Mouse (Mus musculus) kidney, adult 11 months (tissue): Measurements from ENCODE around the gene Coro2a.
A peak's percentile ranks its signal among the peaks of the same experiment; 100 is the strongest.
"Not testable (repeated sequence)": the region's sequence is repeated elsewhere in the genome, so short reads cannot be mapped to it uniquely, and the experiment has no call there.

Experiments used
- DNase-seq: peaks from one replicate; pipeline ENCODE4 v3.0.0; 2022

Gene Coro2a

DNA sequence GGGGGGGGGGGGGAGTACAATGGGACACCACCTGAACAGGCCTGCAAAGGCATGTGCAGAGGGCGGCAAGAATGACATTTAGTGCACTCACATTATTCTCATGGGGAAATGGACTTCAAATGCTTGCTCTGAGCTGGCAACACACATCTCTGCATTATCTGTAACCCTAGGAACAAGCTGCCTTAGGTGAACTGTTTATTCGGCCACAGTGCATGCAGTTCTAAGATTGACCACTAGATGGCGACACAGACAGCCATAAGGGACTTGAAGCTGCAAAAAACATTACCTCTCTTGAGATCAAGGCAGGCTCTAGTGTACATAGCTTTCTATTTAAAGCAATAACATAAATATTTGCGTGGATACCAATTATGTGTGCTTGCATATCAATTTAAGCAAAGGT, 9.2 kb upstream of the Coro2a start:
- DNase-seq: peak; percentile 61

DNA sequence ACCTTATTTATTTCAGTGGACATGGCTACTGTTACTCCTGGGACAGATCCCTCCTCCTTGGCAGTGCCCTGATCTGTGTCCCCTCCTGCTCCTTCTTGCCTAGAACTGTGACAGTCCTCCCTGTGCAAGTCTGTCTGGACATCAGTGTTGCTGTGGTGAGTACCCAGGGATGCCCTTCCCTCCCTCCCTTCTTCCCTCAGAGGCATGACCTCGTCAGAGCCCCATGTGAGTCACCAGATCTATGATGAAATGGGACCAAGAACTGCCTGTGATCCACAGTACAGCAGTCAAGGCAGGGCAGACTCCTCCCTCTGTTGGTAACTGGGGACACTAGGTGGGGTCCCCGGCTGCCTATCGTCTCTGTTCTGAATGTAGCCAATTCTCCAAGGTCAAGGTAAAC, 5.6 kb upstream of the Coro2a start:
- no peak for DNase-seq

DNA sequence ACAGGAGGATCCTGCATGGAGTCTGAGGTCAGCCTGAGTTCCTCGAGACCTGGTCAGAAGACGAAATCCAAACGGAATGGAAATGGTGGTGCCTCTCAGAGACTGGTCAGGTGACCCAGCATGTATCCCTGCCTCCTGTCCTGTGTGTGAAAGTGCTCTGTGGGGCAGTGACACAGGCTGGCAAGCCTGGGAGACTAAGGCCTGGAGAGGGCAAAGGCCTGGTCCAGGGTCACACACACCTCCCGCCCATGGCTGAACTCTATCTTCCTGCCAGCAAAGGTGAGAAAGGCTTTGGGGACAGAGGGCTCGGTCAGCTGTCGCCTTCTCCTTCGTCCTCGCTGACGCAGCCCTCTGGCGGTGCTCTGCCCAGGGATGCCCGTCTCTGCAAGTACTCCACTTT, 3.4 kb upstream of the Coro2a start:
- DNase-seq: no peak

DNA sequence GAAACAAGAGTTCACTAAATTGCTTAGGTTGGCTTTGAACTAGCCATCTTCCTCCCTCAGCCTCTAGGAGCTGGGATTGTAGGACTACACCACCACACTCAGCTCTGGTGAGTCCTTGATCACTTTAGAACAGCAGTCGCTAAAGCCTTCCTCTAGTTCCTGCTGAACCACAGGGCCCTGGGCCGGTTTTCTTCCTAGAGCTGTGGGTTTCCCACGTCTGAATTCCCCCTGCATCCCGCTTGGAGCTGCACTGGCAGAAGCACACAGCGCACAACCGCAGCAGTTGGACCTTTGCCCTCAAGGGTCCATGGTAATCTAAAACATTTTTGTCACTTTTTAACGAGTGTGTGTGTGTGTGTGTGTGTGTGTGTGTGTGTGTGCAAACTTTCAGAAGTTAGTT, 702 bp upstream of the Coro2a start:
- DNase-seq: no peak

DNA sequence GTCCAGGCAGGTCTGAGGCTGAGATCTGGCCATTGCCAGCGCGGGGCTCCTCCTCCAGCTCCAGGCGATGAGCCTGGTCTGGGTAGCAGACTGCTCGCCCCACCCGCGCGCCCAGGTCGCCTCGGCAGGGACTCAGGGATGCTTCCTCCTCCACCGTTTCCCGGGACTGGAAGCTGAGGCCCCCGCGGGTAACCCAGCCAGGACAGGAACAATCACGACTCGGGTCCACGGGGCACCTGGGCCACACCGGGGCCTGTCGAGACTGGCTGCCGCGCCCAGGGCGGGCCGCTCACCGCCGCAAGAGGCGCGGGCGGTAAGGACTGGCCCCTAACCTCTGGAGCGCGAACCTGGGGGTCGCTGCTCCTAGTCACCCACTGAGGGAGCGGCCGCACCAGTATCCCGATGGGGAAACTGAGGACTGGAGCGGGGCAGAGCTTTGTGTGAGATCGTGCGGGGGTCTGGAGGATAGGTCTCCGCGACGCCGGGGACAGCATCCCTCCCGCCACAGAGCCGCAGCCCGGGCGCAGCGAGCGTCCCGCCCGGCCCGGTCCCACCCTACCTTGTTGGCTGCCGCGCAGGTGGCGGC, 651 bp downstream of the Coro2a start:
- DNase-seq: no peak

GRCm38 (mm10) chr4:46600473-46601257, 1.3 kb downstream of the Coro2a start:
- DNase-seq: no peak

DNA sequence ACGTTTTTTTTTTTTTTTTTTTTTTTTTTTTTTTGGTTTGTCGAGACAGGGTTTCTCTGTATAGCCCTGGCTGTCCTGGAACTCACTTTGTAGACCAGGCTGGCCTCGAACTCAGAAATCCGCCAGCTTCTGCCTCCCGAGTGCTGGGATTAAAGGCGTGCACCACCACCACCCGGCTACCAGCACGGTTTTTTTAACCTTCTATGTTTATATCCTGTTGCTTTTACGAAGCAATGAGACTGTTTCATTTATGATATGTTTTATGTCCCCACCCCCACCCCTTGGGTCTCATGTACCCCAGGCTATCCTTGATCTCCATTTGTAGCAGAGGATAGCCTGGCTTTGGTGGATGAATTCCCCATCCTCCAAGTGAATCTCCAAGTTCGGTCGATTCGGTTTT, 2.4 kb downstream of the Coro2a start:
- not testable (repeated sequence) for DNase-seq

DNA sequence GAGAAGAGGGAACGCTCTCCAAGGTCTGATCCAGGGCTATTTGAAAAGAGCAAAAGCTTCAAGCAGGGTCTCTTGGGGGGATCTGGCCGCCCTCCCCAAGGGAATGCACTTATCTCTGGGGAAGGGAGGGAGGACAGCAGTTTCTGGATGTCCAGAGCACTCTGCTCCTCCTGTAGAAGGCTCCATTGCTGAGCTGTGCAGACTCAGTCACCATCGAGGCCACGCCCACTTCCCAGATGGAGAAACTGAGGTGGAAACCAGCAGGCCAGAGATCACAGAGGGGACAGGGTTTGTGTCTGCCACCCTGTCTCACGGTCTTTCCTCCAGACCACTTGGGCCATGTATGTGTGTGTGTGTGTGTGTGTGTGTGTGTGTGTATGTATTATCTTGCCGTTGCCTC, 3.0 kb downstream of the Coro2a start:
- no peak for DNase-seq

- no peak for DNase-seq
These were observed 3.9 kb downstream of the Coro2a start for GRCm38 (mm10) chr4:46598111-46598510.

- DNase-seq: no peak
These were observed 4.6 kb downstream of the Coro2a start for GRCm38 (mm10) chr4:46597286-46597961.

GRCm38 (mm10) chr4:46596398-46596797, 5.6 kb downstream of the Coro2a start:
- DNase-seq: no peak

DNA sequence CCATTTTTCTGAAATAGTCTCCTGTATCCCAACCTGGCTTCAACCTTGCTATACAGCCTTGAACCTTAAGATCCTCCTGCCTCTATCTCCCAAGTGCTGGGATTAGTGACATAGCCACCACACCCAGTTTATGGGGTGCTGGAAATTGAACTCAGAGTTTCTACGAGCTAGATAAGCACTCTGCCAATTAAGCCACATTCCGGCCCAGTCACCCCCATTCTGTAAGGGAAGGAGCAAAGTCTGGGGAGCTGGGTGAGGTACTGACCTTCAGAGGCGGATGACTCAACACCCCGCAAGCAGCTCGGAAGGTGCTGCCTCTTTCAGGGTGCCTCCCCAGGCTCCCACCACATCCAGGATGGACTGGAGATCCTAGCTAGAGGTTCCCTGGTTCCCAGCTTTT, 7.9 kb downstream of the Coro2a start:
- DNase-seq: no peak

GRCm38 (mm10) chr4:46593472-46593871, 8.5 kb downstream of the Coro2a start:
- no peak for DNase-seq

- no peak for DNase-seq
These were observed 10.0 kb downstream of the Coro2a start for GRCm38 (mm10) chr4:46591833-46592520.

- DNase-seq: no peak
These were observed 11.2 kb downstream of the Coro2a start for GRCm38 (mm10) chr4:46590810-46591209.

DNA sequence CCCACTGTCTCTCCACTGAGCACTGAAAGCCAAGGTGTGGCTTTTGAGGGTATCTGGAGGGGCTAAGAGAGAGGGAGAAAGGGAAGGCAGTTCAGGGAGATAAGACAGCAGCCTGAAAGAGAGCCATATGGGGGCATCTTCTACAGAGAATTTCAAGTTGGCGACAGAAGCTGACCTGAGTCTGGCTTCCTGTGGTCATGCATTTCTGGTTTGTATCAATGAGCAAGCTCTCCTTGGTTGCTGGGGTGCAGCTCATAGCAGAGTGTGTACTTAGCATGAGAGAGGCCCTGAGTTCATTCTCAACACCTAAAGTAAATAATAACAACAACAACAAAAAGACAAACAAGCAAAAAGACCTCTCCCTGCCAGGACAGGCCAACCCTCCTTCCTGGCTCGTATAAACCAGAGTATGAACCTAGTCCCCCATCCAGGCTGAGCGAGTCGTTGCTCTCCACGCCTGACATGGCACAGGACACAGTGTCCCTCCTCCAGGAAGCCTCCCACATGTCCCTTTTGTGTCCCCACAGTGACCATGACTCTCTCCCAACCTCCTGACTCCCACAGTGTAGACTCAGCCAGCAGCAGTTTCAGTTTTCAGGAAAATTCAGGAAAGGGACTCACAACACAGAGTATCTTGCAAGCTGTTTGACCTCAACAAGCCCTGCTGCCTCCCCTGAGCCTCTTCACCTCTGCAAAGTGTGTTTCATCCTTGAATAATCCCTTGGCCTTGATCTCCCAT, 11.9 kb downstream of the Coro2a start:
- no peak for DNase-seq

DNA sequence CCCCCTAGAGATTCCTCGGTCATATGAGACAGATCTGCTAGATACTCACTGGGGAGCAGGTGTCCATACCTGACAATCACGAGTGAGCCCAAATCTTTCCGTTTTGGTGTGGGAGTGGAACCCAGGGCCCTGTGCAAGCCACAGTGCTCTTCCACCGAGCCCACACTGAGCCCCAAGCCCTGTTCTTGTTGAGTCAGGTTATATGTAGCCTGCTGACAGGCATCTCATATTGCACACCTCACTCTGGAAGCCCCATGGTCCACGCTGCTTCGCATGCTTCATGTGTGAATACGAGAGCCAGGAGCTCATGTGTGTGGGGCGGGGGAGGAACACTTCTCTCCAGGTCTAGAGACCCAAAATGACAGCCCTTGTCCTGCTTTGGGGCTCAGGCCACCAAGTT, 12.9 kb downstream of the Coro2a start:
- DNase-seq: no peak

DNA sequence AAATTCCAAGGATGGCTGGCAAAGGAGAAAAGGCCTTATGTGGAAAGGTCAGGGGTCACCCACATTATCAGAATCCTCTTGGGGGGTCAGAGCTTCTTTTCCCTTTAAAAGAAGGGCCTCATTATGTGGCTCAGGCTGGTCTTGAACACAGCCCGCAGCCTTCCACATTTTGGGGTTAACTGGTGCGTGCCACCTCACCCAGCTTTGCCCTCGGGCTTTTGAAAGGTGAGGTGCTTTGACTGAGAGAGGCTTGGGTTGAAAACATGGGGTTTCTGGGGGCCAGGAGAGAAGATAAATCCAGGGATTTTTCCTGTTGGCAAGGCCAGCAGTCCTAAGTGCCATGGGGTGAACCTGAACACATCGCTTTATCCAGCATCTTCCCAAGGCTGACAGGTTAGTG, 15.5 kb downstream of the Coro2a start:
- DNase-seq: no peak

- no peak for DNase-seq
These were observed 16.2 kb downstream of the Coro2a start for GRCm38 (mm10) chr4:46585811-46586190.

DNA sequence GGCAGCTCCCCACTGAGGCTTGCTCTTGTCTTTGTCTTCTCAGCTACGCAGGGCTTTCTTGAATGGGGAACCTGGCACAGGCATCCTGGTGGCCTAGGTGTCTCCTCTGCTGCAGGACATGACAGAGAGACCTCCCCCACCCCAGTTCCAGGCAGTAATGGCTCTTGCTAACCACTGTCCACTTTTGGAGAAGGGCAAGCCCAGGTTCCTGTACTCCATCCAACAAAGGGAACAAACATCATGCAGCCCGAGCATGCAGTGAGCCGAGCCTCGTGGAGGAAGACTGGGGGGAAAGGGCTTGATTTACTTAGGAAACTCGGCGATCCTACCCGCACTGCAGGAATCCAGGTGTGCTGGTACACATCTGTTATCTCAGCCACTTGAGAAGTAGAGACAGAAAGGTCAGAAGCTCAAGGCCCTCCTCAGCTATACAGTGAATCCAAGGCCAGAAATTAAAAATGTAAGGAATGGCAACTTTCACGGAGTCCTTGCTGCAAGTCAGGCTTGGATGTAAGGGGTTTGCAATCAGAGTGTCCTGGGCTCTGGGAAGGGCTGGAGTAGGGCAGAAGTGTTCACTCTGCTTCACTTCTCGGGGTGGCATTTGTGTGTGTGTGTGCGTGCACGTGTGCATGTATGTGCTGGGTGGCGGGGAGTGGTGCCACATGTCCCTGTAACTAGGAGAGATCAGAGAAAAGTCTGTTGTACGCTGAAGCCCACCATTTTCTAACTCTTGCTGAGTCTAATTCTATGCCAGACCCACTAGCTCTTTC, 16.8 kb downstream of the Coro2a start:
- no peak for DNase-seq

DNA sequence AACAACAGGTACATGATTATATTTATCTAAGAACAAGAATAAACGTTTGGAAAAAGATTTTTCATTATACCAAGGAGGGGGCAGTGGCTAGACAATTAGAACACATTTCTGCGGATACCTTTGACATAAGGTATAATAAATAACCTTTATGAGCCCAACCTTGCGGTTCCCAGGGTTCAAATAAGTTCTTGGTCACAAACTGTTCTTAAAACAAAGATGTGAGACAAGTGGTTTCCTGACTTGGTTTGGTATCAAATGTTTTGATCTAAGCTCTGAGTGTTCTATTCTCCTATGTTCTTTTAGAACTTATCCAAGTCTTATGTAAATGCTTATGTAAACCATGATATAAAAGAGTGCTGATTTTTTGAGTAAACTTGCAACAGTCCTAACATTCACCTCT, 17.5 kb downstream of the Coro2a start:
- not testable (repeated sequence) for DNase-seq

GRCm38 (mm10) chr4:46584084-46584483, 17.9 kb downstream of the Coro2a start:
- not testable (repeated sequence) for DNase-seq
